Mouse (Mus musculus): ENCODE data around the gene Ankfy1.
"Not testable (repeated sequence)": the region's sequence is repeated elsewhere in the genome, so short reads cannot be mapped to it uniquely, and the experiment has no call there.

Gene Ankfy1

DNA sequence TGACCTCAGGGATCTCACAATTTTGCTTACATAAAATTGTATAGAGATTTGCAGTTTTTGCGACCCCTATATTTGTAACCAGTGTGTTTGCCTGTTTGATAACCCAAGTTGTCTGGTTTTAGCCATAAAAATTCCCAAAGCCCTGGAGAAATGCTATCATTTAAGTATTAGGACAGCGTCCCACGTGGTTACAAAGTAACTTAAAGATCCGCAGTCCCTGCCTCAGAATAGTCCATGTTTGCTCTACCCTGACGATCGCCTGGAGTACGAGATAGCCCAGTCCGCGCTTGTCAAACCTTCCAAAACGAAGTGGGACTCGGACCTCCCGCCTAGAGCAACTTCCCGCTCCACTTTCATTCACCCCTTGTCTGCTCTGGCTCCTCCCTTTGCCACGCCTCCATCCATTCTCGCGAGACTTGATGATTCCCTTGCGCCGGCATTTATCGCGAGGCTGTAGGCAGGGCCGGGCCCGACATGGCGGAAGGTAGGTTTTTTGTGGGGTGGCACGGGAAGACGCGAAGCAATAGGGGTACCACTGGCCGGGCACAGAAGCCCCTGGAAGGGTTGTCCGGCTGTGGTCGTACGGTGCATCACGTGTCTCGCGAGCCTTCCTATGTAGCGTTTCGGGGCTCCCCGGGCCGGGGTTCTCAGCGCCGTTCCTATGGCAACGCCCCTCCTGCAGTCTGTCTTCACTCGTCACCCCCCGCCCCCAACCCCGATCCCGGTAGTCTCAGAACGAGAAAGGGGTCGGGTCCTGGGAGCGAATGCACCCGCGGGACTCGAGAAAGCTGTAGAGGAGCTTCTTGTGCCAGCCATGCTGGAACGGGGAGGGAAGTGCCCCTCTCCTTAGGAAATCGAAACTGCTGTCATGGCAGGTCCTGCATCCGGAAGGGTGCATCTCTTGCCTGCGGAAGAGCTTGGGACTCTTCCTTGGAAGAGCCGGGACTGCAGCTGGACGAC is at the start of gene Ankfy1:
Ankfy1 (plus strand) TSS at position 456 of the 960 bp plus-strand sequence.
- peak; percentile 98 for DNase-seq

DNA sequence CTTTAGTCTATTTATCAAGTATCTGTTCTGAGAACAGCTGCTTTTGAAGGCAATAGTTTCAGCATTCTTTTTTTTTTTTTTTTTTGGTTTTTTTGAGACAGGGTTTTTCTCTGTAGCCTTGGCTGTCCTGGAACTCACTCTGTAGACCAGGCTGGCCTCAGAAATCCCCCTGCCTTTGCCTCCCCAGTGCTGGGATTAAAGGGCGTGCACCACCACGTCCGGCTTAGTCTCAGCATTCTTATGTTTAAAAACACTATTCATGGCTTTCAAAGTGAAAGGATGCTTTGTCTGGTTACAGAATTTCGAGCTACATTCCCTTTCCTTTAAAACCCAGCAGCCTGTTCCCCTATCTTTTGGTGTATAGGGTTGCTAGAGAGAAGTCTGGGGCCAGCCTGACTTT is 47.1 kb upstream of the Ankfy1 start:
- no peak for DNase-seq

DNA sequence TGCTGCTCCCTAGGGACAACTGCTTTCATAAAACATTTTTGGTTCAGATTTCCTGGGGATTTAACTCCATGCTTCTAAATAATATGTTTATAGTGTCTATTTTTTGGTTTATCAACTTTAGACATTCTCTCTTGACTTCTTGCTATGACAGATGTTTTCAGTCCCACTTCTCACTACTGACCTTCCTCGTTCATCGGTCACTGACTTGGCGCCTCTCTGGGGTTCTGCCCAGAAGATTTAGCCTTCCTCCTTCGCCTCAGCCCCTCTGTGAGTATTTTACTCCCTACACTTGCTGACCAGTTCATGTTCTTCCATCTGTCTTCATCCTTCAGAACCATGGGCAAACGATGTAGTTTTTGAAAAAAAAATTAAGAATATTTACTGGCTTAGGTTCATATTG is 44.4 kb upstream of the Ankfy1 start:
- DNase-seq = peak; percentile 13

DNA sequence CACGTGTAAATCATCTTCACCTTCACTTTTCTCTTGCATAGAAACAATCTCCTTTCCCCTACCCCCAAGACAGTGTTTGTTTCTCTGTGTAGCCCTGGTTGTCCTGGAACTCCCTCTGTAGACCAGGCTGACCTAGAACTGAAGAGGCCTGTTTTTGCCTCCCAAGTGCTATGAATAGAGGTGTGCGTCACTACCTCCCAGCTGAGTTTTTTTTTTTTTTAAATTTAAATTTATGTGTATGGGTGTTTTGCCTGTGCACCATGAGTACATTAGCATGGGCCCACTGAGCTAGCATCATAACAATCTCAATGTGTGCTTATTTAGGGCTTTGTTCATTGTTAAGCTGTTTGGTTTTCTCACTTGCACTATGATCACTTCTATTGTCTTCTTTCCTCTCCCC is 39.5 kb upstream of the Ankfy1 start:
- no peak for DNase-seq

DNA sequence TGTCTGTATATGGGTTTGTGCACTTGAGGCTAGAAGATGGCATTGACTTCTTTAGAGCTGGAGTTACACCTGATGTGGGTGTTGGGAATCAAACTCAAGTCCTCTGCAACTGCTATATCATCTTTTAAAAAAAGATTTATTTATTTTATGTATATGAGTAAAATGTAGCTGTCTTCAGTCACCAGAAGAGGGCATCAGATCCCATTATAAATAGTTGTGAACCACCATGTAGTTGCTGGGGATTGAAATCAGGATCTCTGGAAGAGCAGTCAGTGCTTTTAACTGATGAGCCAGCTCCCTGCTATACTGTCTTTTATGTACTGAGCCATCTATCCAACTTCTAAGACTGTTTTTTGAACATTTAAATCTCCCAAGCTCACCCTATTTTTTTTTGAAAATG is 29.9 kb upstream of the Ankfy1 start:
- DNase-seq = no peak

DNA sequence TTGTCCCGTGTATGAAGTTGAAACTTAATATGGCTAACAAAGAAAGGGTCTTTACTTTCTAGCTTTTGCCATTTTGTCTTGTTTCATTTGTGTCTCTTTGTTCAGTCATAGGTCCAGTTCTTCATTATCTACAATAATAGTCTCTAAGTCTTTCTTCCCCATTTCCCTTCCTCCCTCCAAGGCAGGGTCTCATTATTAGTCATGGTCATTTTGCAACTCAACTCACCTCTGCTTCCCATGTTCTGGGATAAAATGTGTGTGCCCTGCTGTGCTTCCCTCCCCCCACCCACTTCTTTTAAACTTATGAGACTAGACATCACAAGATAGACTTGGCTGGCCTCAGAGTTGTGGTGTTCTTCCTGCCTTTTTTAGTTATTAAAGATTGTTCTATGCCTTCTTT is 29.4 kb upstream of the Ankfy1 start:
- no peak for DNase-seq

DNA sequence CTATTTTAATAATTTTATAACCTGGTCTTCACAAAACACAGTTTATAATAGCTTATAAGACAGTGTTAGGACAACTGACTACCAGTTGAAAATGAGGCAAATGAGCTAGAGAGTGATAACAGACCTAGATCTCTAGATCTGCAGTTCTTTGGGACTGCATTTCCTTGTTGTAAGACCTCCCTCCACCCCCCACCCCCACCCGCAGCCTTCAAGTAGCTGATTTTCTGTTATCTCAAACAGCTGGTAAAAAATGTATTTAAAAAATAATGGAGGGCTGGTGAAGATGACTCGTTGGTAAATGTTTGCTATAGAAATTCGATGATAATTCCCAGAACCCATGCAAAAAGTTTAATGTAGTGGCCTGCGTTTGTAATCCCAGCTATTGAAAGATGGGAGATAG is 25.2 kb upstream of the Ankfy1 start:
- DNase-seq = no peak

DNA sequence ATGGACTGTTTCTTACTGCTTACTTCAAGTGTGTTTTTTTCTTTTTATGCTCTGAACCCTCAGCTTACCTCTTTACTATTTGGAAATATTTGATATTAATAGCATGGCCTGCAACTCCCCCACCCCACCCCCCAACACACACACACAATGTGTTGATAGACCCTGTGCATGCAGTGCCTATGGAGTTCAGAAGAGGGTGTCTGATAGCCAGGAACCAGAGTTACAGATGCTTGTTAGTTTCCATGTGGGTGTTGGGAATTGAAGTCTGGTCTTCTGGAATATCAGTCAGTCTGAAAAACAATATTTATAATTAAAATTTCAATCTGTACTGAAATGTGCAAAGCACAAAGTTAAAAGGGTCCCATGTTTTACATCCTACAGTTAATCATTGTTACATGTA is 19.2 kb upstream of the Ankfy1 start:
- DNase-seq = no peak

DNA sequence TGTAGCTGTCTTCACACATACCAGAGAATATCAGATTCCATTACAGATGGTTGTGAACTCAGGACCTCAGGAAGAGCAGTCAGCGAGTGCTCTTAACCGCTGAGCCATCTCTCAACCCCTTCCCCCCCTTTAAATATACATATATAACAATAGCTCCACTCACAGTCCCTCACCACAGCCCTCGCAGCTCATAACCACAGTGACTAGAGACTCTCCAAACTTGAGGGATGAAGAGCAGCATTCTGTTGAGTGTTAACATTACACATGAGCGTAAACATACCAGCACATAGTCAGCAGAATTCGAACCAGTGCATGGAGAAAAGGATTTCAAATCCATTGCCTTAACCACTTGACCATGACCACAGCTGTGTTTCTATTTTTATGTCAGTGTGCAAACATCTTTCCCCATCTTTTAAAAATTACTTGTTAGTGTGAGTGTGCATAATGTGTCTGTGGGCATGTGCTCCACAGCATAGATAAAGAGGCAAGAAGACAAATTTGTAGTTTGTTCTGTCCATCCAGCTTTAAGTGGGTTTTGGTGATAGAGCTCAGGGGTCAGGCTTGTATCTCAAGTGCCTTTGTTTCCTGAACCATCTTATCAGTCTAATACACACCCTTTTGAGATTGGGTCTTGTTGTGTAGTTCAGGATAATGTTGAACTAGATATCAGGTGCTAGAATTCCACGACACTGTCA is 18.4 kb upstream of the Ankfy1 start:
- DNase-seq = no peak

DNA sequence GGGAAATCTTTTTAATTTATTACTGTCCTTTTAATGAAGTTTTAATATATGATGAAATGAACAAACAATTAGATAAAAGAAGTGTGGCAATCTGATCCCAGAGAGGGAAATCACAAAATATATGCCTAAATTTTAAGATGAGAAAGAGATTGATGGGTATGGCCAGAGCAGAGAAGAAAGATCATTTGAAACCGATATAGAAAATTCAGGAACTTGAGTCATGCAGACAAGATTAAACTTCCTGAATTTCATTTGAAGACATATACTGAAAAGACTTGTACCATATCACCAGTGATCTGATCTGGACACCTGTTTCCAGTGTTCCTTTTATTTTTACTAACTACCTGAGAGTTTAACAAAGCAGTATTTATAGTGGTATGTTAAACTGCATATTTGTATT is 17.4 kb upstream of the Ankfy1 start:
- DNase-seq = no peak

DNA sequence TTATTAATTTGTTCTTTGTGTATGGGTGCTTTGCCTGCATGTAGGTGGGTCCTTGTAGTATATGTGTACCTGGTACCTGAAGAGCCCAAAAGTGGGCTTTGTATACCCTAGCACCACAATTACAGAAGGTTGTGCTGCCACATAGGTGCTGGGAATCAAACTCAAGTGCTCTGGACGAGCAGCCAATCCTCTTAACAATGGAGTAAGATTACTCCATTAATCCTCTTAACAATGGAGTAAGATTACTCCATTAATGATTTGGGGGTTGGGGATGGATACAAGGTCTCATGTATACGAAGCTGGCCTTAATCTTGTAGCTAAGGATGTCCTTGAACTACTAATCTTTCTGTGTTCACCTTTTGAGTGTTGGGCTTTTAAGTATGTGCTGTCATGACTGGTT is 14.5 kb upstream of the Ankfy1 start:
- DNase-seq = no peak

DNA sequence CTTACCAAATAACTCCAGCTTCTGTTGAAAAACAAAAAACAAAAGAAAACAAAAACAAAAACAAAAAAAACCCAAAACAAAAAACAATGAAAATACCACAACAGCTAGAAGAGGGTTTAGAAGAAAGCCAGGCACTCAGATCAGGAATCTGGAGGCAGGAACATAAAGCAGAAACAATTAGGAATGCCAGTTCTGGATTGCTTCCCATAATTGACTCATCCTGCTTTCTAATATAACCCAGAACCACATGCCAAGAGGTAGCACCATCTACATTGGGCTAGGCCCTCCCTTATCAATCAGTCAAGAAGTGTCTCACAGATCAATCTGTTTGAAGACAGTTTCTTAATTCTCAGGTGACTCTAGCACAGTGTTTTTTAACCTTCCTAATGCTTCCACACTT is 9.1 kb upstream of the Ankfy1 start:
- no peak for DNase-seq

DNA sequence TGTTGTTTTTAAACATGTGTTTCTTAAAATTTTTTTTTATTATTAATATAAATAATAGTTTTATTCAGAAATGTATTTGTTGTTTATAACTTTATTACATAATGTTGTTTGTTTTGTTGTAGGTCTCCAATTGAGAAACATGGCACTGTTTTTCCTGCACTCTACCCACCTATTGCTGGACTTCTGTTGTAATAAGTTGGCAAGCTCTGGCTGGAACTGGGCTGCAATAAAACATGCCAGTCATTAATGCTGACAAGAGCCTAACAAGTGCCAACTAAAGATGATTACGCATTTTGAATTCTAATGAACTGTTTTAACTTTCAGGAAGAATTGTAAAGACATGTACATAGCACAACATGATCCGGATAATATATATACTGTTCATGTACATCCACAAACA is 6.4 kb upstream of the Ankfy1 start:
- no peak for DNase-seq

DNA sequence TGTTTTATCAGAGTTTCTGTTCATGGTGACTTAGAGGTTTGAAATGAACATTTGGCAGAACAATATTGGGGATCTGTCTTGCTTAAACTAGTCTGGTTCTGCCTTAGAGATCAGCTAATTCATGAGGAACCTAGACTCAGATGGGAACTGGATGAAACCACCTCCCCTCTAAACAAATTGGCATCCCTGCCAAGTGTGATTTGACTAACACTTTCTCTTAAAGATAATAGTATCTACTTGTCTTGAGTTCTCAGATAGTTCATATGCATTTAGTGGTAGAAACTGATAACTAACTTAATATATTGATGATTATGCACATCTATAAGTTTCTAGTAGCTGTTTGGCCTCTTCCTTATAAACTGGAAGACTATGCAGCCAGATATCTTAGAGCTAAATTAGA is 3.1 kb upstream of the Ankfy1 start:
- DNase-seq = no peak

DNA sequence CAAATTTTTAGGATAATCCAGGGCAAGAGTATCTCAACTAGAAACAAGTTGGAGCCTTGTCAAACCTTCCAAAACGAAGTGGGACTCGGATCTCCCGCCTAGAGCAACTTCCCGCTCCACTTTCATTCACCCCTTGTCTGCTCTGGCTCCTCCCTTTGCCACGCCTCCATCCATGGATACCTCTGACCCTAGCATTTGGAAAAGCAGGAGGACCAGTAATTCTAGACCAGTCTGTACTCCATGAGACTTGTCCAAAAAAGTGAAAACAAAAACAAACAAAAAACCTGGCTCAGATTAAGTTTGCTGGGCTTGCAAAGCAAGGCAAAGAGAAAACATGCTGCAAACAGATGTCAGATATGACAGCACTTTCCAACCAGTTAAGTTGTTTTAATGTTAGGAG is 1.6 kb upstream of the Ankfy1 start:
- DNase-seq = peak; percentile 16

DNA sequence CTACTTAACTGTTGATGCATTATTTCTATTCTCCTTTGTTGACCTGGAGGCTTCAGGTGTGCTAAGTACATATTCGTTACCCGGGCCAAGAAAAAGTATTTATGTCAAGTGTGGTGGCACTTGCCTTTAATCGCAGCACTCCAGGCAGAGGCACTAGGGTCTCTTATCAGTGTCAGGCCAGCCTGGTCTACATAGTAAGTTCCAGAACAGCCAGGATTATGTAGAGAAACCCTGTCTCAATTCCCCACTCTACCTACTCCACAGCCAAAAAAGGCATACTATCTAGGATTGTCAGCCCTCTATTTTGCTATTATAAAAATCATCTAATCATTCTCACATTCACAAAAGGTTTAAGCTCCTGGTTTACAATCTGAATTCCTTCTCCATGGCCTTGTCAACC is 691 bp upstream of the Ankfy1 start:
- no peak for DNase-seq

DNA sequence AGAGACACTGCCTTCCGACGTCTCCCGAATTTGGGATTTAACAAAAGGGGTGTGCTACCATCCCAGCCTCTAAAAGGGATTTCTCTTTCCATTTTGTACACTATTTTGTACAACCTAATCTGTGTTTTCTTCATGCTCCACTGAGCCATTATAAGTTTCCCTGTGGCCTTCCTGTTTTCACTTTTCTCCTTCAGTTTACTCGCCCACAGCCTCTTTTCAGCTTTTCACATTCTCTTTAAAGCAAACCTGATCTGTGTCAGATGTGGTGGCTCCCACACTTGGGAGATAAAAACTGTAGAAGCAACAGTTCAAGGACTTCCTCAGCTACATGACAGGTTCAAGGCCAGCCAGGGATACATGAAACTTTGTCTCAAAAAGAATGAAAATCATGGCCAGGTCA is 2.5 kb downstream of the Ankfy1 start:
- DNase-seq = no peak

DNA sequence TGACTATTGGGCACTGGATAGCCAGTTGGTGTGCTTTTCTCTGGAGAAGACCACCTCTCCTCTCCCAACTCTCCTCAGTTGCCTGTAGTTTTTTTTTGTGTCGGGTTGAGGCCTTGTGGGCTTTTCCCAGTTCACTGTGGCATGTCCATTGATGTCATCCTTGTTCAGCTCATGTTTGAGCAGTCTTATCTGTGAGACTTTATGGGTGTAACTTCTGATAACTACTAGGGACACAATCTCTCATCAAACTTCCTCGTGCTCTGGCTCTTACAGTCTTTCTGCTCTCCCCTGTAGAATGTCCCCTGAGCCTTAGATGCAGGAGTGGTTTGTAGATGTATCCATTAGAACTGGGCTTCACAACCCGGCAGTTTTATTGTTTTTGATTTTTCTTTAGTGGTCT is 5.2 kb downstream of the Ankfy1 start:
- DNase-seq = no peak

DNA sequence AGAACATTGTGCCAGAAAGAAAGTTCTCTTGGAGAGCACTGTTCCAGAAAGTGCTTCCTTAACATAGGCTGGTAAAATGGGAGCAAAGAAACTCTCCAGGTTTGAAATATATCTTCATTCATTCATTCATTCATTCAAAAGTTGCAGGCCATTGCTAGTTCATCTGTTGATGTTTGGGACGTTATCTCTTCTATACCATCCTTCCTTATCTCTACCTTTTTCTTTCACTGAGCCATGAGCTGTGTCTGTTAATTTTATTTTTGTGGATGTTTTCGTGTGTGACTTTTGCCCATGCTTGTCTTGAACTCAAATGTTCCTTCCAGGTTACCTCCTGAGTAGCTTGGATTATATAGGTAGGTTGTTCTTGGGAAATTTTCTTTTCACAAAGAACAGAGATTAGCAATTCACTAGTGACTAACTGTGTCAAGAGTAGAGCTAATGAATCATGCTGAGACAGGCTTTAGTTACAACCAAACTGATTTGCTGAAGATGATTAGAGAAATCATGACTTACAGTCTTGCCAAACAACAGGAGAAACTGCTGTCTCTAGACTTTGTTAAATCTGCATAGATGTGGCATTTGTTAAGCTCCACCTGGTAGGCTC is 6.7 kb downstream of the Ankfy1 start:
- no peak for DNase-seq

DNA sequence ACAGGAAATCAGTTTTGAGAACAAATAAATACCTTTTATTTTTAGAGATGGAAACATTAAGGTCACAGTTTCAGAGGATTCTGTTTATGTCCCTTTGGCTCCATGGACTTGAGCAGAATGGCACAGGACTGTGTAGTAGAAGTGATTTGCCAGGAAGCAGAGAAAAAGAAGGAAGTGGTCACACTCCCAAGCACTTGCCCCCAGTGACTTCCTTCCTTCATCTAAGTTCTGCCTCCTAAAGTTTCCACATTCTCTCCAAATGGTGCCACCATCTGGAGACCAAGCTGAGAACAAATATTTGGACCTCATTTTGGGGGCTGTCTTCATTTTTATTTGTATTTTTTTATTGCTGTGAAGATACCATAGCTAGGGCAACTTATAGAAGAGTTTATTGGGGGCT is 7.5 kb downstream of the Ankfy1 start:
- no peak for DNase-seq

DNA sequence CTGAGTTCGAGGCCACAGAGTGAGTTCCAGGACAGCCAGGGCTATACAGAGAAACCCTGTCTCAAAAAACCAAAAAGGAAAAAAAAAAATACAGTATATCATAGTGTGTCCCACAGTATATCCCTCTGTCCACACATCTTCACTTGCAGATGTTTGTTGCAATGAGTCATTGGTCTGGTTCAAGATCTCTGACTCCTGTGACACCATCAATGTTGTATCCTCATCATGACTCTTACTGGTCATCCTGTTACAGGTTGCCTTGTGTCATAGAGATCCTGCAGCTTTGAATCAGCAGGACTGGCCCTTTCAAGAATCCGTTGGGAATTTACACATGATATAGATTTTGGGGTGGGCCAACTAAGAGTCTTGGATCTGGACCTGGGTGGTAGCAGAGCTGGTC is 15.3 kb downstream of the Ankfy1 start:
- not testable (repeated sequence) for DNase-seq

DNA sequence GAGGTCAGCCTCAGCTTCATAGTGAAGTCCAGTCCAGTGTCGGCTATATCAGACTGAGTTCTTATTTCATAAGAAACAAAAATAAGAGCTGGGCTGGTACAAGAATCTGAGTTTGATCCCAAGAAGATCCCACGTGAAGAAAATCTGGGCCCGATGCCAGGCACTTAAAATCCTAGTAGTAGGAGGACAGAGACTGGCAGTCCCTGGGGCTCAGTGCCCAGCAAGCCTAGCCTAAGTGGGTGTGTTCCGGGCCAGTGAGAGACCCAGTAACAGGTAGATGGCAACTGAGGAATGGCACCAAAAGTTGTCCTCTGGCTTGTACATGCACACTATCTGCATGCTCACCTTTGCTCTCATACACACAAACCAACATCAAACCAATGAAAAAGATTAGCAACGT is 22.9 kb downstream of the Ankfy1 start:
- DNase-seq = no peak

DNA sequence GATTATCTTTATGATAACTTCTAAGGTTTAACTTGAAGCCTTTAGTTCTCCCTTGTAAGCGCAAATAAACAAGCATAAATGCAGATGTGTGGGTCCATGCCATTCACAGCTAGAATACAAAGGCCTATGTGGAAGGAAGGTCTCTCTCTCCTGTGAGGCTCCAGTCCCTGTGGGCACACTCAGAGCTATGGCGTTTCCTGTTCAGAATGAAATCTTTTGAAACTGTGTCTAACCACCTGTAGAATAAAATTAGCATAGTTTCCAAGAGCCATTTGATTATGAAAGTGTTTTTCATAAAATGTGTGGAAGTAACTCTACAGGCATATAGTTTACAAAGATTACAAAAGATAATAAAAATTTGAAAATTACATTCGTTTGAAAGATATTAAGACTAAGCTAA is 28.4 kb downstream of the Ankfy1 start:
- DNase-seq = no peak

DNA sequence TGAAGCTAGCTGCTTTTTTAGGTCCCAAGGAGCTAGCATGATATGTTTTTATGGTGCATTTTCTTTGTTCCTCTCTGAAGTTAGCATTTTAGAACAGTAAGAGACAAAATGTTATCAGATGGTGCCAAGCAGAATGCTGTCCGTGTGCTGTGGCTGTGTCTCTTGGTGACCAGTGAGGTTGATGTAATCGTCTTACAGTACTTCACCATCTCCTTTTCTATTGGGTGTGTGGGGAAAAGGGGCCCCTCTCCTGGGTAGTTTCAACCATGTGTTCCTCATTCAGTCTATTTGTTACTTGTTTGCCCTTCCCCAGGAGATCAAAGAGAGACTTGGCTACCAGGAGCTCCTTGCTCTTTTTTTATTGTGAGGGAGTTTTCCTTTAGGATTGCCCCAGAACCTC is 33.4 kb downstream of the Ankfy1 start:
- no peak for DNase-seq
